Mouse (Mus musculus) layer of hippocampus, postnatal 36 days (tissue): ENCODE results near the gene Edn3. TPM values are rescaled to one million over a fixed set of nuclear protein-coding genes. Genes with fewer than 3 reads are reported as not detected.

Source experiments
- DNase-seq, 2 experiments: peaks; one replicate each; pipeline ENCODE4 v3.0.0; 2022
- total RNA-seq, 2 experiments: library from RNA; stranded (reverse); gene quantifications; 2 replicates each; pipeline ENCODE4 v1.2.3; 2021

Edn3 gene
- total RNA-seq, 2 experiments from 2014 or later: 3.3 to 3.4 TPM

- DNase-seq: no peak
These were observed 37.2 kb downstream of the Edn3 start for GRCm38 (mm10) chr2:174797495-174798068.

GRCm38 (mm10) chr2:174802453-174802852 lies 42.0 kb downstream of the Edn3 start:
- no peak for DNase-seq

- DNase-seq: no peak
These were observed 43.2 kb downstream of the Edn3 start for GRCm38 (mm10) chr2:174803661-174804060.

GRCm38 (mm10) chr2:174807900-174808299 lies 47.5 kb downstream of the Edn3 start:
- no peak for DNase-seq

- no peak for DNase-seq
These were observed 48.9 kb downstream of the Edn3 start for GRCm38 (mm10) chr2:174809296-174809695.

- no peak for DNase-seq
These were observed 52.9 kb downstream of the Edn3 start for GRCm38 (mm10) chr2:174813306-174813705.

- DNase-seq: no peak
These were observed 55.7 kb downstream of the Edn3 start for GRCm38 (mm10) chr2:174816163-174816562.

GRCm38 (mm10) chr2:174820286-174820685 lies 59.9 kb downstream of the Edn3 start:
- DNase-seq: no peak

- DNase-seq: no peak
These were observed 67.4 kb downstream of the Edn3 start for GRCm38 (mm10) chr2:174827829-174828228.

GRCm38 (mm10) chr2:174833608-174834007 lies 73.2 kb downstream of the Edn3 start:
- DNase-seq: no peak

Other genes with a start within 250 kb of the Edn3 start
- 10 to 100 TPM; 22.1 to 22.7 TPM for gene Zfp831, start 117.1 kb upstream of the Edn3 start, total RNA-seq
- gene Gm14444, start 249.6 kb downstream of the Edn3 start, total RNA-seq: 1 to 10 TPM; 1.0 to 1.4 TPM